Mouse (Mus musculus): ENCODE measurements at regions not wholly inside any gene's neighbourhood (a gene's known extent, or its start where the extent isn't known, plus 50 kb on each side); places are given as distances from the start of the nearest gene placed in this dataset.
"Not testable (repeated sequence)": the region's sequence is repeated elsewhere in the genome, so short reads cannot be mapped to it uniquely, and the experiment has no call there.

DNA sequence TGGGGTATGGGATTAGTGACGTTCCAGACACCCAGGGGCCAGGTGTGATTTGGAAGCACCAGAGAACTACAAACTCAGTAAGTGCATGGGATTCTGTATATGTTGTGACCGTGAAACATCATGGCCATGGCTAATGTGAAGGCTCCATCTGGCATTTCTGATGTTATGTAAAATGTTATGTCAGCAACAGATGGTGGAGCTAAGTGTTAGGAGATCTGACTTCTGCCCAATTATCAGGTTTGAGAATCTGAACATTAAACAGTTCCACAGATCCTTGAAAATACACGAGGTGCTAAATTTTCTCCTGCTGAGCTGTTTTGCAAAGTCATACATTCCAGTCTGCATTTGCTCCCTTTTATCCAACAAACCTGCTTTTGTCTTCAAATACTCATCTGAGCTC, 223.6 kb upstream of the Egfl6 start:
- DNase-seq (ENCODE audit: low spot score) = peak; percentile 34

DNA sequence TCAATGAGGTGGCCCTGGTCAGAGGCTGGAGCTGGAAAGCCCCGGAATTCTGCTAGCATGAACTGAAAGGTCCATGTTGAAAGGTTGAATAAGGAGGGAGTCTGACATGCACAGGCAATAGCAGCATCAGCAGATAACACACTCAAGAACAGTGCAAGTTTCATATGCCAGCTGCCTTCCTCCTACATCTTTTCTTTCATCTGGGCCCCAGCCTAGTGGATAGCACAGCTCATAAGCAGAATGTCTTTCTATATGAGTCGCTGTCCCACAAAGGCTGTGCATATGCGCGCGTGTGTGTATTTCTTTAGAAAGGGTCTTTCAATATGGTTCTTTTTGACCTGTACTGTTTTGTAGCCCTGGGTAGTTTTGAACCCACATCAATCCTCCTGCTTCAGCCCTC, 222.7 kb upstream of the Egfl6 start:
- DNase-seq (ENCODE audit: low spot score) = no peak

GRCm38 (mm10) chrX:166805957-166806356, 220.4 kb upstream of the Egfl6 start:
- no peak for DNase-seq (ENCODE audit: low spot score)

DNA sequence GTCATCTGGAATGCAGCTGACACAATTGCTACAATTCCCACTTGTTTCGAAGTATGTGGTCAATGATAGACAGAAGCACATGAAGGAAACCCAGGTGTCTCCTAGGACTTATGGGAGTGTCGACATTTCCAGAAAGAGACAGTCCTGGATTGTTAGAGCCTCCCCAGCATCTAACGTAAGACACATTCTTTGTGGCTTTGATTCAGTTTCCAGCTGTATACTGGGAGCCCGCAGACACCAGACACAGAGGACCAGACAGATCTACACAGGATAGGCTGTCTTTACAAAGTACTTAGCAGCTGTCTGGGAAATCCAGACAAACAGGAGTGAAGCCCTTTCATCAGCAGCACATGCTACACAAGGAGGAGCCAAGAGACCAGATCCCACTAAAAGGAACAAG, 220.0 kb upstream of the Egfl6 start:
- no peak for DNase-seq (ENCODE audit: low spot score)

- DNase-seq (ENCODE audit: low spot score) = no peak
These were observed 217.7 kb upstream of the Egfl6 start for GRCm38 (mm10) chrX:166803246-166803645.

DNA sequence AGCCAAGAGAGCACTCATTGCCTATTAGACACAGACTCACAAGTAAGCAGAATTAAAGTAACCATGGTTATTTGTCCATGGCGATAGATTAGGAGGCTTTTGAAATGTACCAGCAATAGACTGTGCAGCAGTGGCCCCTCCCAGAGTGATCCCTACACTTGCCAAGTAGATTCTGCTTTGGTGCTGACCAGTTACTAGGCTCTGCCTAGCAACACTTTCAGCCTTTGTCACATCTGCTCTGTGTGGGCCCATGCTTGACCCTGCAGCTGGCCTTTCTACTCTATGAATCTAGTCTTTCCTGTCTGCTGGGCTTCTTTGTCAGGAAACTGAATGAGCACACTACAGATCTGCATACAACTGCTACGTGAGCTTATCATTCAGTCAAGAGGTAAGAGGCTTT, 215.5 kb upstream of the Egfl6 start:
- DNase-seq (ENCODE audit: low spot score) = no peak

DNA sequence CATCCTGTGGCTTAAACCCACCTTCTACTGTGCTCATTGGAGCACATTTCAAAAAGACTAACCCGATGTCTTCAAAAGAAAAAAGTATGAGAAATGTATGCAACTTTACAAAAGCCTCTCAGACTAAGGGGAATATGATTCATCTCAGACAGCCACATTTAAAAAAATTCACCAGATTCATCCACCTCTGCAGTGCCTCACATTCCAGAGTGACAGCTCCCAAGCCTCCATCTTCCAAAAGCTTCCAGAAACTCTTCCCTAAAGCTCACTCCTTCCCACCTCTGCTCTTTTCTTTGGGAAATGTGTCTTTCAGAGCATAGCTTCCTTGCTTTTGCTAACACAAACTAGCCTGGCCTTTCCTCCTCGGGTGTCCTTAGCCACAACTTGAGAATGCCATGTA, 210.1 kb upstream of the Egfl6 start:
- DNase-seq (ENCODE audit: low spot score) = no peak

- DNase-seq (ENCODE audit: low spot score) = no peak
These were observed 203.5 kb upstream of the Egfl6 start for GRCm38 (mm10) chrX:166789031-166789430.

GRCm38 (mm10) chrX:166787137-166787536, 201.6 kb upstream of the Egfl6 start:
- DNase-seq (ENCODE audit: low spot score) = not testable (repeated sequence)

DNA sequence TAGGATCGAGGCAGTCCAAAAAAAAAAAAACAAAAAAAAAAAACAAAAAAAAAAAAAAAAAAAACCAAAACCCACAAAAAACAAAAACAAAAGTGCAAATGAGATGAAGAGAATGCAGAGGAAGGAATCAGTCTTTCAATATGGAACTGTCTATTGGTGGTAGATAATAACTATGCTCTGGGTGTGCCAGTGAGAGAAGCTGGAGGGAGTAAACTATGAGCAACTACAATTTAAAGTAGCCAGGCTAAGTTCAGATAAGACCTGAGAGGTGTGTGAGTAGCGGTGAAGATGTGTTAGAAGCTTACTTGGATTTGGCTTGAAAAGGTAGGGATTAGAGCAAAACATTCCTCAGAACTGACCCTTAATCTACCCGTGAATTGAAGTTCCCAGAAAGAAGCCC, 200.1 kb upstream of the Egfl6 start:
- DNase-seq (ENCODE audit: low spot score) = no peak

DNA sequence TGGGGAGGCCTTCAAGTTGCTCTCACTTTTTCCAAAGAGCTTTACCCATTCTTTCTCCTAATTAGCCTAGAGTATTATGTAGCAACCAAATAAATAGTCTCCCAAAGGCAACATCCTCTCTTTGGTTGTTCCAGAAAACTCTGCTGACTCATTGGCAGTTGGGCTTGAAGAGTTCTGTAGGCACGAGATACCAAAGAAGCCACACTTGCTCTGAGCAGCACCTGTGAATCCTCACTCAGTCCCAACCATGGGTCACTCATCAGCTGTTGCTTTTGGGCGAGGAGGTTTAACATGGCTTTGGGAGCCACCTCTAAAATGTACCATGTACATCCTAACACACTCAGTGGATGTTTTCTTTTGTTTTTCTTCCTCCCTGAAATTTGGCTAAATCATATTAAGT, 197.9 kb upstream of the Egfl6 start:
- no peak for DNase-seq (ENCODE audit: low spot score)

- no peak for DNase-seq (ENCODE audit: low spot score)
These were observed 194.0 kb upstream of the Egfl6 start for GRCm38 (mm10) chrX:166779334-166780092.

- no peak for DNase-seq (ENCODE audit: low spot score)
These were observed 187.9 kb upstream of the Egfl6 start for GRCm38 (mm10) chrX:166773408-166773854.

DNA sequence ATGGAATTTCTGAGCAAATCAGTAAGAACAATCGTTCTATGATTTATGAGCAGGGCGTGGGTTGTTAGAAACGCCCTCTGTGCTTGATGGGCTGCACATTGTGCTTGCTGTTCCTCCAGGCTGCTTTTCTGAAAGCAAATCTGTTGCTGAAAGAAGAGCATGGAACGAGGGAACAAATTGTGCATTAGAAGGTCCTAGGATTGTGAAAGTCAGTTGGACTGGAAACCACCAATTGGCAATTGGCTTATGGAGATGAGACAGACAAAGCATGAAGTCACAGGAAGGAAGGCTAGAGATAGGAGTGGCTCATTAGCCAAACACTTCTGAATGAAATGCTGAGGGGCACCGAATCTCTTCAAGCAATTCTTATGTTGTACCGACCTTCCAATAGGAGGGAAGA, 181.5 kb upstream of the Egfl6 start:
- no peak for DNase-seq (ENCODE audit: low spot score)

DNA sequence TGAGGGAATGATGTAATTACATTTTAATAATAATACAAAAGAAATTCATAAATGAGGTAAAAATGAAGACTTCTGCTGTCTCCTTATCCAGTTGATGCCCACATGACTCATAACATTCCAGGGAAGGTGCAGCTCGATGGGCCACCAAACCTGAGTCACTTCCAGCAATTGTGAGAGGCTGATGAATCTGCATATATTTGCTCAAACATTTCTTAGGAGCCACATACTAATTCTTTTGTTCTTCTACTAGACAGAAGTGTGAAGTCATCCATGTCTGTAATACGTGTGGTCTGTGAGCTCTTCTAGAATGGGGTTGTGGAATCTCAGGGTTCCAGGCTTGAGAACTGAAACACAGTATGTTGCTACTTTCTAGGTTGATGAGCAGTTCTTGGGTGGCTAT, 180.1 kb upstream of the Egfl6 start:
- no peak for DNase-seq (ENCODE audit: low spot score)

- no peak for DNase-seq (ENCODE audit: low spot score)
These were observed 176.6 kb upstream of the Egfl6 start for GRCm38 (mm10) chrX:166762098-166762497.

- no peak for DNase-seq (ENCODE audit: low spot score)
These were observed 171.6 kb upstream of the Egfl6 start for GRCm38 (mm10) chrX:166757152-166757551.

DNA sequence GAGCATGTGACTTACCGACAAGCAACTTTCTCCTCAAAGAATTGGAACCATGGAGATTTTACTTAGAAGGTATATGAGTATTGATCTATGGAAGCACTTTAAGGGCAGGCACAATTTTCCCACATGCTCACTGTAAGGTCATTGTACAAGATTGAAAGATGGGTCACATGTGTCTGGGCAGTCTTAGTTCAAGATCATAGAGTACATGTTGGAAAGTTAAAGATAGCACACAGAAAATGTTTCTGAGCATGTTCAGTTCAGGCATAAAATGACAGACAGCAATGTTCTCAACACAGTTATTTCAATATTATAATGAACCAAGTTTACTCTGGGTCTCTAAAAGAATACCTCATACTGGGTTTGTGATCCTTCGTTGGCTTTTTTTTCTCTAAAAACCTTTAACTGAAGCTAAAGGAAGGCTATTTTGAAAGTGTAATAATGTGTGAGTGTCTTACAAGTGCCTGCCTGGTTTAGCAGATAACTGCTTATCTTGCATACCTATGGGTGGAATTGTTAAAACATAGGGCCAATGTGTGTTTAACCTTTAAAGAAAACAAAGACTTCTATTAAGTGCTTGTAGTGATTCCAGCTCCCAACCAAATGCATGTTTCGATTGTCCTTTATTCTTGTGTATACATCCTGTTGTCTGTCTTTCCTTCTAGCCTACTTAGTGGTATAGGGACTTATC, 169.6 kb upstream of the Egfl6 start:
- DNase-seq (ENCODE audit: low spot score) = no peak

GRCm38 (mm10) chrX:166749055-166749679, 163.6 kb upstream of the Egfl6 start:
- no peak for DNase-seq (ENCODE audit: low spot score)

DNA sequence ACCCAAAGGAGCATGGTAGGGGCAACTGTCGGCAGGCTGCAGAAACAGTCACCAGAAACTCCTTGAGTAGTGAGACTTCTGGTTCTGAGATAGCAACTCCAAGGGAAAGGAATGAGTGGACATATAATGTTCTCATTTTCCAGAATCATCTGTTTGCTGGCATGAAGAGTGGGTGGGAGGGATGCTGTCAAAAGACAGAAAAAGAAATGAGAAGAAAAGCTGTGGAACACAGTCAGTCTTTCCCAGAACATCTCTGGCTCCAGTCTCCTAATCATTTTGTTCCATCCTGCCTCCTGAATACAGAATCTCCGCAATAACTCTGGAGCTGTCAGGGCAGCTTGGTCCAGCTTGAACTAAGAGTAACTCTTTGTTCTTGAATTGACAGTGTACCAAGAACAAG, 145.8 kb upstream of the Egfl6 start:
- no peak for DNase-seq (ENCODE audit: low spot score)

DNA sequence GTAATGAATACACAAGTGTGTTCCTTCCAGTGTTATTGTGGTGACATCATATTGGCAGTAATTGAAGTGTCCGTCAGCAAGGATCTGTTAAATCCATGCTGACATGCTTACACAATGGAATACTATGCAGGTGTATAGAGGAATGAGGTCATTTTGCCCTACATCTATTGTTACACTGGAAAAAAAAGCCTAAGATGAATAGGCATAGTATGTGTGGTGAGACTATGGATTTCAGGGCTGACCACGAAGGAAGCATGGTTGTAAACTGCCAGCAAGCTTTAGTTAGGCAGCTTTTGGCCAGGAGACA, 143.1 kb upstream of the Egfl6 start:
- DNase-seq (ENCODE audit: low spot score) = no peak

GRCm38 (mm10) chrX:166727823-166728621, 142.5 kb upstream of the Egfl6 start:
- no peak for DNase-seq (ENCODE audit: low spot score)

All from left cerebral cortex, adult 11 months (tissue).